Mouse (Mus musculus): ENCODE data around the gene Tlcd1.

DNA sequence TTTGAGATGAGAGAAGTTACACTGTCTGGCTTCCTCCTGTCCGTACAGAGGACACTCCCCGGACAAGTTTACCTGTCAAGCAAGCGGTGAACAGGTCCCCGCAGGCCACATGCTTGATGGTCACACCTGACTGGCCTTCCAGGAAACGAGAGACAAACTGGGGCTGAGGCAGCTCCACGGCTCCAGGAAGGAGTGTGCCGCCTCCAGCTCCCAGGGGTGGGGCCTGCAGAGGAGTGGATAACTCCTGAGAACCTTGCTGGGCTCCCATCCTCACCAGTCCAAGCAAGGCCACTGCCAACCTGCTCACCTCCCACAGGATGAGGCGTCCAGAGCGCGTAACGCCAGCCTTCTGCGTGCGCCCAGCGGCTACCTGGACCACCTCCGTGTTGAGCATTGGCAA is 6.2 kb upstream of the Tlcd1 start:
- TF ChIP-seq GATA1 (IDR thresholded peaks at IDR 0.05; ENCODE audit: borderline replicate concordance, low read length) (no peak), FLI1 (IDR thresholded peaks at IDR 0.05; ENCODE audit: low read length) (no peak)
